Mouse (Mus musculus): Measurements from ENCODE around the gene Prg2. TPM values are rescaled to one million over a fixed set of nuclear protein-coding genes. Genes with fewer than 3 reads are reported as not detected.

The Prg2 gene
- polyA plus RNA-seq, 1 experiment from 2014 or later, result 0.51 TPM

DNA sequence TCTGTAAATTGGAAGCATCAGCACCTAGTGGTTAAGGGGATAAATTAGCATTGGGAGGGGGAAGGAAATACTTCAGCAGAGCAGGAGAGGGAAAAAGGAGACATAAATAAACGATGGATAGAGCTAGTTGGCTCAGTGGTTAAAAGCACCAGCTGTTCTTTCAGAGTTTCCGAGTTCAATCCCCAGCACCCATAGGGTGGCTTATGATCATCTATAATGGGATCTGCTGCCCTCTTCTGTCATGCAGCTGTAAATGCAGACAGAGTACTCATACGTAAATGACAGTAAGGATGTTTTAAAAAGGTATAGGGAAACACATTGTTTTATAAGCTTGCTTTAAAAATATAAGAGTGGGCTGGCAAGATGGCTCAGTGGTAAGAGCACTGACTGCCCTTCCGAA lies 27.5 kb downstream of the Prg2 start:
- Histone ChIP-seq H3K36me3 (no peaks in the 10 kb centered on the region), H3K9me3 (no peaks in the 10 kb centered on the region), H3K4me1 (replicated peaks) (peaks cover 6% of the 10 kb centered on the region), H3K4me2 (no peak overlapping the region), H3K9ac (replicated peaks) (no peak overlapping the region), H3K4me3 (replicated peaks) (no peak overlapping the region), H3K27ac (no peak overlapping the region), H3K27me3 (no peaks in the 10 kb centered on the region)
- ATAC-seq (ENCODE audit: insufficient number of reproducible peaks, insufficient read depth, low FRiP score, low TSS enrichment, low read depth), result no peak
- WGBS, result 26% methylated on average over 4 of the region's 4 CpGs

DNA sequence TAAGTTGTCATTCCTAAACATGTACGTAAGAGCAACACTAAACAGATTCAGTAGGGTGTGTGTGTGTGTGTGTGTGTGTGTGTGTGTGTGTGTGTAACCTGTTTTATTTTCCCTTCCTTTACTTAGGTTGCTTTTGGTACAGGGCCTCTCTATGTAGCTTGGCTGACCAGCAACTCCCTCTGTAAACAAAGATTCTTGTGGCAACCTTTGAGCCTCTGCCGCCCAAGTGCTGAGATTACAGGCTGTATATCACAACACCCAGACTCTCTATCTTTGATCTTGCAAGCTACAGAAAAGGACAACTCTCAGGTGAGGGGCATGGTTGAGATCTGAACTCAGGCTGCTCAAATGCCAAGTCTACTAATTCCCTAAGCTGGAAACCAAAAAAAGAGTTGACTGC lies 29.0 kb downstream of the Prg2 start:
- no peak overlapping the region for H3K9ac ChIP-seq (replicated peaks)
- WGBS, result 54% methylated on average over 2 of the region's 2 CpGs
- H3K27me3 ChIP-seq, result no peaks in the 10 kb centered on the region
- H3K27ac ChIP-seq, result no peak overlapping the region
- H3K4me1 ChIP-seq (replicated peaks), result peaks cover 6% of the 10 kb centered on the region
- H3K4me3 ChIP-seq (replicated peaks), result no peak overlapping the region
- no peaks in the 10 kb centered on the region for H3K36me3 ChIP-seq
- no peak for ATAC-seq (ENCODE audit: insufficient number of reproducible peaks, insufficient read depth, low FRiP score, low TSS enrichment, low read depth)
- H3K9me3 ChIP-seq, result no peaks in the 10 kb centered on the region
- H3K4me2 ChIP-seq, result no peak overlapping the region

DNA sequence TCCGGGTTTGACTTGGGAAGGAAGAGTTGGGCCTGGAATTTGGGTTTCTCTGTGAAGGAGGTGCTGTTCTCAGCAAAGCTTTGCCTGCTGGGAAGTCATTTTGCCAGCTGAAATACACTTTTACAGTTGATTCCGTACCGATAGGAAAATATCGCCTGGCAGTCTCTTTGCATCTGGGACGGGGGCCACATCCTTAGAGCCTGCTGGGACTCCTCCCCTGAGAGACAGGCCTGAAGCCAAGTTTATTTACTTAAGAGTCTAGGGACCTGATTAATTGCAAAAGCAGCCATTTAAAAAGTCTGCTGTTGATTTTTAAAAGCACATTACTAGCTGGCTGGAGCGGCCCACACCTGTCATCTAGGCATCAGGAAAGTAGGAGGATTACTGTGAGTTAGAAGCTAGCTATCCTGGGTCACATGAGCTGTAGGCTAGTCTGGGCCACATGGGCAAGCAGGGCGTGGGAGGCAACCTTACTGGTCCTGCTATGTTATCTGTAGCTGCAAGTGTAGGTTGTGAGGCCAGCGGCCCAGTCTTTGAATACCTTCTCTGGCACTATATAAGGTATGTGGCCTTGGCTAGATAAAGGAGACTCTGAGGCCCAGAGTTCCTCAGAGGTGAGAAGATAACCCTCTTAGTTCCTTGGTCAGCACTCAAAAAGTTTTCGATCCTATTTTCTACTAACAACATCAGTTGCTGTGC lies 31.8 kb downstream of the Prg2 start:
- no peak overlapping the region for H3K4me2 ChIP-seq
- no peak overlapping the region for H3K9ac ChIP-seq (replicated peaks)
- peak overlapping the region; percentile 41 for H3K27ac ChIP-seq
- H3K27me3 ChIP-seq, result no peaks in the 10 kb centered on the region
- peak; percentile 54; the same call in 1 of the 2 replicates for ATAC-seq (ENCODE audit: insufficient number of reproducible peaks, insufficient read depth, low FRiP score, low TSS enrichment, low read depth)
- H3K36me3 ChIP-seq, result no peaks in the 10 kb centered on the region
- H3K4me1 ChIP-seq (replicated peaks), result peaks cover 12% of the 10 kb centered on the region
- H3K9me3 ChIP-seq, result no peaks in the 10 kb centered on the region
- H3K4me3 ChIP-seq (replicated peaks), result no peak overlapping the region
- 48% methylated on average over 9 of the region's 9 CpGs for WGBS

DNA sequence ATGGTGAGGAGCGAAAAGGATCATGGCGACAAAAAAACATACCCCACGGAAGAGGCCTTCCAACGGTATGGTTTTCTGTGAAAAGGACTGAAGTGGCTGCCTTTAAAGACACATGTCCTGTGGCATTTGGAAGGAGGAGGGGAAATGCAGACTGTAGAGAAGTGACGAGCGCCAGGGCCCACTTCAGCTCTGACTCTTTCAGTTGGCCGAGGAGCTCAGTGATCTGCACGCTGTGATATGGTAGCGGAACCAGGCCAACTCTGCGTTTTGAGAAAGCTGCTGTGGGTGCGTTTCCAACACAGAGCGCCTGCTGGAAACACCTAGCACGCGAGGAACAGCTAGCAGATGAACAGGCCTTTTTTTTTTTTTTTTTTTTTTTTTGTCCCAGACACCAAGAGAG lies 32.4 kb downstream of the Prg2 start:
- H3K9ac ChIP-seq (replicated peaks), result no peak overlapping the region
- no peak for ATAC-seq (ENCODE audit: insufficient number of reproducible peaks, insufficient read depth, low FRiP score, low TSS enrichment, low read depth)
- H3K4me2 ChIP-seq, result no peak overlapping the region
- no peak overlapping the region for H3K4me3 ChIP-seq (replicated peaks)
- peaks cover 12% of the 10 kb centered on the region for H3K4me1 ChIP-seq (replicated peaks)
- no peak overlapping the region for H3K27ac ChIP-seq
- 85% methylated on average over 14 of the region's 14 CpGs for WGBS
- no peaks in the 10 kb centered on the region for H3K36me3 ChIP-seq
- H3K27me3 ChIP-seq, result no peaks in the 10 kb centered on the region
- no peaks in the 10 kb centered on the region for H3K9me3 ChIP-seq

DNA sequence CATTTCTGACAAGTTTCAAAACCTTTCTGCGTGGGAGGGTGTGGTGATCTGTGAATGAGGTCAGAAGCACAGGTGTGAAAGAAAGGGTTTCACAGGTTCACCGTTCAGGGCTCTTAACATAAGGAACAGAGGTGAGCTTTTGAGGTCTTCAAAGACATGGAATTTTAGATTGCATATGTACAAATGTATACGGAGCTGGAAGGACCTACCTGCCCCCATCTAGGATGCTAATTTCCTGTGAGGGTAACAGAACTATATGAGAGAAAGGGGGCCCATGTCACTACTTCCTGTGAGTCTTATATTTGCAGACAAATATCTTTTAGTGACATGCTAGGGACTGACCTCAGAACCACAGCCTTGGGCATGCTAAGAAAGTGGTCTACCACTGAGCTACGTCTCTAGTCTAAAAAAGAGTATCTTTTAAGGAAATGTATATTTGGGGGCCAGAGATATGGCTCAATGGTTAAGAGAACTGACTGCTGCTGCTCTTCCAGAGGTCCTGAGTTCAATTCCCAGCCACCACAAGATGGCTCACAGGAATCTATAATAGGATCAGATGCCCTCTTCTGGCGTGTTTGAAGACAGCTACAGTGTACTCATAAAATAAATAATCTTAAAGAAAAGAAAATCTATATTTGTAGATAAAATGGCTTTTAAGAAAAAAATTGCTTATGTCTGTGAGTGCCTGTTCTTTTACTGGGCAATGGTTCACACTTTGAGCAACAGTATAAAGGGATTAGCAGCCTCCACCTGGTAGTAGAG lies 33.7 kb downstream of the Prg2 start:
- Histone ChIP-seq H3K9me3 (no peaks in the 10 kb centered on the region), H3K4me3 (replicated peaks) (no peak overlapping the region), H3K4me2 (no peak overlapping the region), H3K36me3 (no peaks in the 10 kb centered on the region), H3K4me1 (replicated peaks) (peaks cover 12% of the 10 kb centered on the region), H3K27me3 (no peaks in the 10 kb centered on the region), H3K27ac (no peak overlapping the region), H3K9ac (replicated peaks) (no peak overlapping the region)
- WGBS, result 80% methylated on average over 5 of the region's 5 CpGs
- no peak for ATAC-seq (ENCODE audit: insufficient number of reproducible peaks, insufficient read depth, low FRiP score, low TSS enrichment, low read depth)

DNA sequence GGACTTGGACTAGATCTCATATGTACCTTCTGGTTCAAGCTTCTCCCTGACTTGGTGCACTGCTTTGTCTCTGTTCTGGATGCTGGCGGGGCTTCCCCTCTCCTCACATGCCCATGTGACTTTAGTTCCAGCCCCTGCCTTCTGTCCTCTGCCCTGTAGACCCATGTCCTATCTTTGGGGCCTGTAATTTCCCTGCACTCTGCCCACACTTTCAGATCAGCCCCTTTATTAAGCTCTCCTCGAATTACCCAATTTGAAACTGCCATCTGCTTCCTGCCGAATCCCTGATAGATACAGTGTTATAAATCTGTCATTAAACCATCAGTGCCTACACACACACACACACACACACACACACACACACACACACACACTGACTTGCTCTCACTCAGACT lies 34.3 kb downstream of the Prg2 start:
- Histone ChIP-seq H3K36me3 (no peaks in the 10 kb centered on the region), H3K9me3 (no peaks in the 10 kb centered on the region), H3K4me2 (no peak overlapping the region), H3K27me3 (no peaks in the 10 kb centered on the region), H3K27ac (no peak overlapping the region), H3K4me3 (replicated peaks) (no peak overlapping the region), H3K4me1 (replicated peaks) (peaks cover 12% of the 10 kb centered on the region), H3K9ac (replicated peaks) (no peak overlapping the region)
- ATAC-seq (ENCODE audit: insufficient number of reproducible peaks, insufficient read depth, low FRiP score, low TSS enrichment, low read depth), result no peak
- whole genome bisulfite sequencing, result 27% methylated on average over 3 of the region's 3 CpGs

- Histone ChIP-seq H3K27ac (no peak overlapping the region), H3K4me2 (no peak overlapping the region), H3K4me3 (replicated peaks) (no peak overlapping the region), H3K9ac (replicated peaks) (no peak overlapping the region), H3K9me3 (no peaks in the 10 kb centered on the region), H3K4me1 (replicated peaks) (no peaks in the 10 kb centered on the region), H3K27me3 (no peaks in the 10 kb centered on the region), H3K36me3 (no peaks in the 10 kb centered on the region)
- ATAC-seq (ENCODE audit: insufficient number of reproducible peaks, insufficient read depth, low FRiP score, low TSS enrichment, low read depth), result 0 out of 2 replicates have a peak, but pooled peaks have one; percentile 38
- 23% methylated on average over 4 of the region's 4 CpGs for WGBS
These were observed 41.8 kb downstream of the Prg2 start for GRCm38 (mm10) chr2:85022043-85022442.

- no peaks in the 10 kb centered on the region for H3K4me1 ChIP-seq (replicated peaks)
- no peaks in the 10 kb centered on the region for H3K36me3 ChIP-seq
- no peak for ATAC-seq (ENCODE audit: insufficient number of reproducible peaks, insufficient read depth, low FRiP score, low TSS enrichment, low read depth)
- H3K27ac ChIP-seq, result no peak overlapping the region
- no peak overlapping the region for H3K4me2 ChIP-seq
- no peak overlapping the region for H3K9ac ChIP-seq (replicated peaks)
- 81% methylated on average over 3 of the region's 3 CpGs for WGBS
- no peaks in the 10 kb centered on the region for H3K9me3 ChIP-seq
- H3K4me3 ChIP-seq (replicated peaks), result no peak overlapping the region
- no peaks in the 10 kb centered on the region for H3K27me3 ChIP-seq
These were observed 45.9 kb downstream of the Prg2 start for GRCm38 (mm10) chr2:85026178-85026577.

DNA sequence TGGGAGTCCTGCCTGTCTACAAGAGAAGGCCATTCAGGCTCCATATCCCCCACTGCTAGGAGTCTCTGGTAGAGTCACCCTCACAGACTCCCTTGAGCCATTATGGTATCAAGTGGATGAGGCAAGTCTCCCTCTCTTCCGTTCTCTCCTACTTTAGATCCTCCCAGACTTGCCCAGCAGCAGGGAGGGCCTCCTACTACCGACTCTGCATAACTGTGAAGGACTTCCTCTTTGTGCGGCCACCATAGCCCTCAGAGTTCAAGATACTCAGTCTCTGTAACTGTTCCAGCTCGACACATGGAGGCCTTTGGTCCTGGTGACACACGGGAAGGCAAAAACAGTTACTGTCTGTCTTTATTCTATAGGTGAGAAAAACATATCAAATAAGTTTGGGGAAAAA lies 47.0 kb downstream of the Prg2 start:
- no peak overlapping the region for H3K4me2 ChIP-seq
- no peak overlapping the region for H3K27ac ChIP-seq
- H3K36me3 ChIP-seq, result no peaks in the 10 kb centered on the region
- H3K9ac ChIP-seq (replicated peaks), result no peak overlapping the region
- 71% methylated on average over 5 of the region's 5 CpGs for WGBS
- ATAC-seq (ENCODE audit: insufficient number of reproducible peaks, insufficient read depth, low FRiP score, low TSS enrichment, low read depth), result no peak
- no peaks in the 10 kb centered on the region for H3K4me1 ChIP-seq (replicated peaks)
- H3K27me3 ChIP-seq, result no peaks in the 10 kb centered on the region
- no peaks in the 10 kb centered on the region for H3K9me3 ChIP-seq
- H3K4me3 ChIP-seq (replicated peaks), result no peak overlapping the region

GRCm38 (mm10) chr2:85029897-85030296 lies 49.6 kb downstream of the Prg2 start:
- Histone ChIP-seq H3K9ac (replicated peaks) (no peak overlapping the region), H3K27me3 (no peaks in the 10 kb centered on the region), H3K4me1 (replicated peaks) (no peaks in the 10 kb centered on the region), H3K4me2 (no peak overlapping the region), H3K9me3 (no peaks in the 10 kb centered on the region), H3K27ac (no peak overlapping the region), H3K4me3 (replicated peaks) (no peak overlapping the region), H3K36me3 (no peaks in the 10 kb centered on the region)
- 26% methylated on average over 6 of the region's 6 CpGs for WGBS
- no peak for ATAC-seq (ENCODE audit: insufficient number of reproducible peaks, insufficient read depth, low FRiP score, low TSS enrichment, low read depth)

- no peaks in the 10 kb centered on the region for H3K36me3 ChIP-seq
- no peak overlapping the region for H3K4me2 ChIP-seq
- 67% methylated on average over 6 of the region's 6 CpGs for WGBS
- no peak overlapping the region for H3K27ac ChIP-seq
- no peak for ATAC-seq (ENCODE audit: insufficient number of reproducible peaks, insufficient read depth, low FRiP score, low TSS enrichment, low read depth)
- H3K4me3 ChIP-seq (replicated peaks), result no peak overlapping the region
- no peaks in the 10 kb centered on the region for H3K27me3 ChIP-seq
- H3K9me3 ChIP-seq, result no peaks in the 10 kb centered on the region
- H3K9ac ChIP-seq (replicated peaks), result 0 out of 2 replicates have a peak overlapping the region, but pooled peaks have one; percentile 12
- peaks cover 1% of the 10 kb centered on the region; the same call in 1 of the 2 replicates for H3K4me1 ChIP-seq (replicated peaks)
These were observed 50.7 kb downstream of the Prg2 start for GRCm38 (mm10) chr2:85030989-85031388.
